Mouse (Mus musculus): Measurements from ENCODE around the gene Kif1a.

Gene Kif1a

DNA sequence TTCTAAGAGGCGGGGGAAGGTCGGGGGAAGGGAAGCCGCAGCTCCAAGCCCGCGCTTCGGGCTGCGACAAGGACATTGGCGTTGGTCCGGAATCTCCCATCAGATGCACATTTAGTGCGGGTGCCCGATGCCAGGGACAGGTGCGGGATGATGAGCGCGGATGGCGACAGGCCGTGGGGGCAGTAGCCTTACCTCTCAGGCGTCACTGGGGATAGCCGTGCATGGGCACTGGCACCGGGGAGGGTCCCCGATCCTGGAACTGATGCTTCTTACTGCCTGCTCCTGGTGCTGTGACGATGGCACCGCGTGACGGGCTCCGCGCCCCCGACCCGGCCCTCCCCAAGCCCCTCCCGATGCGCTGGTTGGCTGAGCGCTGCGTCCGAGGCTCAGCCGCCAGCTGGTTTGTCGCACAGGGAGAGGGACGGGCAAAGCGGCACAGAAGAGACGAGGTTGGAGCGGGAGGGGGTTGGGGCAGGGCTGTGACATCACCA is at the start of gene Kif1a:
TSS of gene Kif1a (minus strand) at position 381 of the 491 bp plus-strand sequence.
- peak; percentile 51 for DNase-seq (ENCODE audit: low read depth, low spot score)

DNA sequence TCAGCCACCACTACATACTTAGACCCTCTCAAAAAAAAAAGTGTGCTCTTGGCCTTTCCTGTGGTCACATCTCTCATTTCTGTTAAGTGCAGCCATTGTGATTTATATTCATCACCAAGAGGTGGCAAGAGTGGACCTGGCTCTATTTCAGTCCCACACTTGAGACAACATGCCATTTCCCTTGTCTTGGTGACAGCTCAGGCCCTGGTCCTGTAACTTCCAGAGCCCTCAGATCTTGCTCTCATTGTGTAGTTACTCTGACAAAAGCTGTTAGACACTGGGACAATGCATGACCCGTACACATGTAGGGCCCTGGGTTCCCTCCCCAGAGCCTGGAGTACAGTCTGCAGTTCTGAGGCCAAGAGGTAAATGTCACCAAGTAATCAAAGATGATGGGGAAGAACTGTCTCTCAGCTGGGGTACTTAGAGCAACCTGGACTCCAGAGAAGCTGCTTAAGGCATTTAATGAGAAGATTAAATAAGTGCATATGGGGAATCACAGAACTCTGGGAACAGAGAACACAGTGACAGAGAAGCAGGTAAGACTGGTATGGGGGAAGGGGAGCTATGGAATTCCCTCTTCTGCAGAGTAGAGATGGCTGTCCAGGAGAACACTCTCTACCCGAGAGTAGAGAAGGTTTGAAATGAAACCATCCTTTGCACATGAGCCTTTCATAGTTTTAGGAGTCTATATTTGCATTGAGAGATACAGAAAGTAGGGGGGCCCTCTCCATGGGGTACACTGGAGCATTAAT is 49.3 kb upstream of the Kif1a start:
- DNase-seq (ENCODE audit: low read depth, low spot score): no peak

DNA sequence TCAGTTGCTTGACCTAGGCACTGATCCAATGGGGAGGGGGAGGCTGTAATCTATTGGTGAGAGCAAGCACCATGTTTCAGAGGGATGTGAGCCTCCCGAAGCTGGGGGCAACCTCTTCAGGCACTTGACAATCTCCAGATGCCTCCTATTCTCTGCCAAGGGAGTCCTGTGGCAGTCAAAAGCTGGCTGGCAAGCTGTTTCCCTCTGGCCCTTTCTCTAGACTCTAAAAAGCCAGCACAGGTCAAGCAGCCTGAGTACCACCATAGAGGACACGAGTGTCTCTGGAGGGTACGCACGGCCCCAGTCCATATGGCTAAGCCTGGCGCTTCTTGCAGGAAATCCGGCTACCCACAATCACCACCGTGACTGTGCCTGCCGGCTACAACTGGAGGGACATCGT is 42.4 kb upstream of the Kif1a start:
- no peak for DNase-seq (ENCODE audit: low read depth, low spot score)

DNA sequence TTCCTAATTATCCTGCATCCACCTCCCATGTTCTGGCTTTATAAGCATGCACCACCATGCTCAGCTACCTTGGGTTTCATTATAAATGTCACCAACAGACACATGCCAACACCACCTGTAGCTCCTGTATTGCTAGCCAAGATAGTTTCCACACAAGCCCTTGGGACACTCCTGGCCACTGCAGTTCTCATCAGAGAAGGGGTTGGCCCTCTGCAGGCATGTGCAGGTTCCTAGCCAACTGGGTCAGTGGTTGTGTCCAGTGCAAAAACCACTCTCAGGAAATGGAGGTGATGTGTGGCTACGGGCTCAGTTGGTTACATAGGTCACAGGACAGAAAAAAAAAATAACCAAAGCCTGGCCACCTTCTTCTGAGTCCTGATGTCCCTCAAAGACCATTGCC is 41.1 kb upstream of the Kif1a start:
- DNase-seq (ENCODE audit: low read depth, low spot score): no peak

DNA sequence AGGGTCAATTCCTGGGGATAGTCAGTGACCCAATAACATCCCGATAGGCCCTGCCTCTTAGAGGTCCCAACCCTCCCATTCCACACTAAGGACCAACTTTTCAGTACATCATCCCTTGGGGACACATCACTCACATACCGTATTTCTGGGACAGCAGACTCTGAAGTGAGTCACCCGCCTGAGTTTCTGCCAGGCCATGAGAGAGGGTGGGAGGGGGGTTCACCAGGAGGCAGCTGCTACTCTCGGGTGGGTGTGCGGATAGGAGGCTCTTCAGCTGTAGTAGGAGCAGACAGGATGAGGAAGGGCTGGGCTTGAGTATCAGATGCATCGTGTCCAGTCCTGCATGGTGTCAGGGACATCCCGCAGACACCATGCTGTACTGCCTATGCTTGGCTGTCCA is 38.0 kb upstream of the Kif1a start:
- no peak for DNase-seq (ENCODE audit: low read depth, low spot score)

DNA sequence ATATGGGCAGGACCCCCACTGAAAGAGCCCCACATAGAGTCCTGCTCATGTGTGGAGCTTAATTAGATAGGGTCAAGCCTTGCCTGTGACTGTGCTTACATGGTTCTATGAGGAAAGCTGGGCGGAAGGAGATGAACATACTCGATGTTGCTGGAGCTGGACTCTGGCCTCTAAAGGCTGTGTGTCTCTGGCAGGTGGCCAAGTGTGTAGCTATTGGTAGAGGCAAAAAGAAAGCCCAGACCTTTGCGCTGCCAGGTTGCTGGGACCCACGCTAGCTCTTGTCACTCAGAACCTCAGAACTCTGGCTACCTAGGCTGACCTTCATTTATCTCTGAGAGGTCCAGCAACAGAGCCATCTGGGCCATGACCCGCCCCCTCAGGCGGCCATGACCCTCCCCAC is 36.8 kb upstream of the Kif1a start:
- DNase-seq (ENCODE audit: low read depth, low spot score): no peak

DNA sequence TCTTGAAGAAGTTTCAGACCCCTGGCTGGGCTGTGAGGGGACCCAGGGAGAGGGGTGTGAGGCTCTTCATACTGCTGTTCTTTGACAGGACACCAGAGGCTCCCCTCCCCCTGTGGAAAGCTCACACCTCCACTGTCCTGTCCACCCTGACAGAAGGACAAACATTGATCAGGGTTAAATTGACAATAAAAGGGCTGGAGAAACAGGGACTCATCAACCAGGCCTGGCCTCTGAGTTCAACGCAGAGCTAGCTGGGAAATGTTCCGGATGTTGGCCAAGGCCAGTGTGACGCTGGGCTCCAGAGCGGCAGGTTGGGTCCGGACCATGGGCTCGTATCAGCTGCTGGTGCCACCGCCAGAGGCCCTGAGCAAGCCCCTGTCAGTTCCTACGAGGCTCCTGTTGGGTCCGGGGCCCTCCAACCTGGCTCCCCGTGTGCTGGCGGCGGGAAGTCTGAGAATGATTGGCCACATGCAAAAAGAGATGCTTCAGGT is 33.3 kb upstream of the Kif1a start, which contains the start of gene Agxt:
TSS of gene Agxt (plus strand) at position 205 of the 491 bp plus-strand sequence.
- DNase-seq (ENCODE audit: low read depth, low spot score): no peak

DNA sequence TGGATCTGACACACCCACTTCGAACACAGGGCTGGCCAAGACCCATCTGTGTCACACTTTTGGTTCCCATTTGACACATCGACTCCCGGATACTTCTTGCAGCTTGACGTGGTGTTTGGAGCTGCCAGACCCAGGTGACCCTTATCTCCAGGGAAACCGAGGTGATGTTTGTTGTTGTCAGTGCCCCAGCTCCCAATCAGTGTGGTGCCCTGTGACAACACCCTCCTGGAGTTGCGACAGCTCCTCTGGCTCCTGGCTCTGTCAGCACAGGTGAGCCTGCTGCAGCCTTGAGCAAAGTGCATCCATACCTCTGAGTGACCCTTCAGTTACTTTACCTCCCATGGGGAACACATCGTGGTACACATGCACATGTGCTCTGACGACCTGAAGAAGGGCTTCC is 30.9 kb upstream of the Kif1a start:
- no peak for DNase-seq (ENCODE audit: low read depth, low spot score)

DNA sequence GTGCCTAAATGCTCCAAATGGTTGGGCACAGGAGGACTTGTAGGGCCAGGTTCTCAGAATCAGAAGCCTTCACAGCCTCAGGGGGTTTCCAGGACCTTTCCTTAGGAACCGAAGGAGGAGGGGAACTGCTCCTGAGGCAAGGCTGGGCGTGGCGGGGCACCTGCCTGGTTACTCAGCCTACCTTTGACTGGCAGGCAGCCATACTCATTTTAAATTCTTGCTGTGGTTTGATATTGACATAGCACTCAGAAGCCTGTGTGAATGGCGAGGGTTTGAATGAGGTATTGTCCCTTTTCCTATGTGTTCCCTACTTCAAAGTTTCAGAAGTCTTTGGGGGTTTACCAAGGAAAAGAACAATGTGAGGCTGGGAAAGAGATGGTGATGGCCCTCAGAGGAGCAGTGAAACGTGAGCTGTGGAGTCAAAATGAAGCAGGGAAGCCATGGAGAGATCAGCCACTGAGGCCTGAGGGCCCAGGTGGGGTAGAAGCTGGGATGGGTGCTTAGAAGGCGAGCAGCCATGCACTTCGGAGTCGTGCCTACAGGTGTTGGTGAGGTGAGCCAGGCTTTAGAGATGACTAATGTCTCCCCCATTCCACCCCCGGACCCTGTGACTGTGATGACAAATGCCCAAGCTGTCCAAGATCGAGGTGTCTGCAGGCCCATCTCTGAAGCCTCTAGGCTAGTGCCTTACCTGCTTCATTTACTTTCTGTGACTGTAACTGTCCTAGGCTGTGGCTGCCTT is 28.7 kb upstream of the Kif1a start:
- no peak for DNase-seq (ENCODE audit: low read depth, low spot score)

DNA sequence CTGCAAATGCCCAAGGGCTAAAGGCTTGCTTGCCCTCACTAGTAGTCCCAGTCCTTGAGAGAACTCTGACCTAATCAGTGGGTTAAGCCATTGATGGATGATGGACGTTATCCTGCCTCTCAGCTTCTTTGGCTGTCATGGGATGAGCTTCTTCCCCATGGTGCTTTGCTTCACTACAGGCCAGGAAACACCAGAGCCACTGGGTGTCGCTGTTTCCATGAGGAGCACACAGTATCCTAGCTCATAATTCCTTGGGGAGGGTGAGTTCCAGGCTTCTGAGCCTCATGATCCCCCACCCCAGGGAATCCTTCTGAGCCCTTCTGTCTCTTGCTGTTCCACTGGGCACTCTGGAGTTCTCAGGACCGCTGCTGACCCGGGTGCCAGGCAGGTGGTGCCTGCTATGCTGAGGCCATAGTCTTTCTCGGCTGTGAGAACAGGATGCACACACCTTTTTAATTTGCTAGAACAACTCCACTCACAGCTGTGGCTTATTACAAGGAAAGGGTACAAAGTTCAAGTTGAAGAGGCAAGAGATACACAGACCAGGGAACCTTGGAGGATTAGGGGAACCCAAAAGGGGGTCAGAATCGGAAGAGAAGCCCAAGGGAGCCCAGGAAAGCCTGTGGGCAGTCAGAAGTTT is 27.1 kb upstream of the Kif1a start:
- DNase-seq (ENCODE audit: low read depth, low spot score): peak; percentile 52

DNA sequence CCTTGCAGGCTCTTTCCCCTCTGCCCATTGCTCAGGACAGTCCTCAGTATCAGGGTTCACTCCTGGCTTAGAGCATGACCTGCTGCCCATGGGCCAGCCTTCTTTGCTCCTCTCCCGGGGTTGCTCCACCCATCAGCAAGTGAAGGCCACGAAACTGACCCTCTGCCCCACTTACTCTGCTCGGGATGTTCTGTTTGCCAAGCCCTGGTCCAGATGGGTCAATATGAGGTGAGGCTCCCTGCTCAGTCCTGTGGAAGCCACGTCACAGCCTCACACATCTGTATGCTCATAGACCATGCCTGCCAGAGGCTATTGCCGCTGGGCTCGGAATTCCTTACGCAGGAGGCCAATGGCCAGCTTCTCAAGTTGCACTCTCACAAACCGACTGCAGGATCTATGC is 26.5 kb upstream of the Kif1a start:
- no peak for DNase-seq (ENCODE audit: low read depth, low spot score)

DNA sequence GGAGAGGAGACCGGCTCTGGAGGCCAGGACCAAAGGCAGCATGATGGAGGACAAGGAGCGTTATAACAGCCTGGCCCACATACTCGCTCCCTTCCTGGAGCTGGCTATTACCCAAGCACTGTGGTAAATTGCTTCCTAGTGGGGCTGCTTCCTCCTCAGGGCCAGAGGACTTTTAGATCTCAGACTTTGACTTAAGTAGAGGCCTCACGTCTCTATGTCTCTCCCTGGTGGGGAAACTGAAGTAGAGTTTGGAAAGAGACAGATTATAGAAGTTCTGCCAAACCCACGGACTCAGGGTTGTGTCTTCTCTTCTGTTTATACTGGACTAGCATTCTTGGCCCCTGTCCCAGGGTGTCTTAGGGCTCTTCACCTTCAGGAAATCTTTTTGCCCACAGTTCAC is 23.5 kb upstream of the Kif1a start:
- no peak for DNase-seq (ENCODE audit: low read depth, low spot score)

DNA sequence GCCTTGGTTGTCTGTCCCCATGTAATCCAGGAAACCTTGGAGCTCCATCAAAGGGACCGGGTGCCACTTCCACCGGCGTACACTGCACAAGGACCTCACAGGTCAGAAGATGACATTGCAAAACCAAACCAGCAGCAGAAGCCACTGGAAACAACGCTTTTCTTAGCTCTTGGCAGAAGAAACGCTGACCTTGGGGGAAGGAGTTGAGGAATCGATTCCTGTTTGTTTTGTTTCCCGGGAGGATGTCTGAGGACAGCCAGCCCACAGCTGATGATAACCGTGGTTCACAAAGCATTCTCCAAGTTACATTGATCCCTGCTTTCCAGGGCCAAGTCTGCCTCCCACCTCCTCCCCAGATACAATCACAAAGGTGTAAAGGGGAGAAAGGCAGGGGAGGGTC is 22.3 kb upstream of the Kif1a start:
- DNase-seq (ENCODE audit: low read depth, low spot score): no peak

DNA sequence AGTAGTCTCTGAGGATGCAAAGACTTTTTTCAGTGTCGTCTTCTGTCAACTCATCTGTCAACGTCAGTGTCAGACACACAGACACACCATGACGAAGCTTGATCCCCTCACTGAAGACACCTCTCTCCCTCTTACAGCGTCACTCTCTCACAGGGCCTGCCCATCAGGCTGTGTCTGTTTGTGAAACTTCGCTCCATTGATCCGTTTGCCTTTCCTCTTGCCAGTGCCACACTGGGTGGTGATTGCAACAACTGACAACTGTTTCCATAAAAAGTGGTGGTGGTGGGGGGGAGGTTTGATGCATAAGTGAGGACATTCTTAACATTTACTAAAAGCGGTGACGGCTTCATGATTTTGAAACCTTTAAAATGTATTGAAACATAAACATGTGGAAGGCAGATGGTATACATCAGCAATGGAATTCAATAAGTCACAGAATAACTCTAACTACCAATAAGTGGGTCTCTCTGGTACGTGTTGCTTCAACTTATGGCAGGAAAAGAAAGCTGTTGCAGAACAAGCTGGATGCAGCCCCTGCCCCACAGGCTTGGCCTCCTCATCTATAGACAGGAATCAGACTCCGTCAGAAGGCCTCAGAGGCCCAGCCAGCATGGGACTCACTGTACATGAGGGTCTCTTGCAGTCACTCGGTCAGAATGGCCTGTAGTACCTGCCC is 21.6 kb upstream of the Kif1a start:
- DNase-seq (ENCODE audit: low read depth, low spot score): peak; percentile 11

DNA sequence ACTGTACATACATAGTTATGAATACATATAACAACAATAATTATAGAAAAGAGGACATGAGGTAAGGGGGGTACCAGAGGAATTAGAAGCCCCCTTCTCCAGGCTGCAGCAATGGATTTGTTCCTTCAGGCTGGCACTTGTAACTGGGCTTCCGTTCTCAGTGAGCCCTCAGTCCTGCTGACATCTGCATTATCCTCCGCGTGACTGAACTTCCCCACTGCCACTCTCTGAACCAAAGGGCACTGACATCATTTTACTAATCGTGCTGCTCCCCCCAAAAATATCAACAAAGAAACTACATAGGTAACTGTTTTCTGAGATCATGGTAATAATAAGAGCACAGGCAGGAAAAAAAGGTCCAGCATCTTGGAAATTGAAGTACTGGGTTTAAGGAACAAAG is 17.1 kb upstream of the Kif1a start:
- no peak for DNase-seq (ENCODE audit: low read depth, low spot score)

DNA sequence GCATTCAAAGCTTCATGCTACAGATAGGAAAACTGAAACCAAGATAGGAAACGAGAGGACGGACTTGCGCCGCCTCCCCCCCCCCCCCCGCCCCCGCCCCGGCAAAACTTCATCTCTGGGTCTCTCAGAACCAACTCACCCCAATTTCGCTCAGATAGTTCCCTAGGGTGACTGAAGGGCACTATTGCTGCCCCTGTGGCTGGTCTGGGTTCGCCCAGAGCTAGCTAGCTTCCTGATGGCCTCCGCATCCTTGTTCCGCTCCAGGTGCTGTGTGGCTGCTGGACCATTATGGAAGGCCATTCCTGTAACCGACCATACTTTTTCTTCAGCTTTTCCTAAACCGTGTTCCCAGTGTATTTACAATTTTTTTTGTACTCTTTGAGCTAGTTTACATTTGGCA is 13.7 kb upstream of the Kif1a start:
- no peak for DNase-seq (ENCODE audit: low read depth, low spot score)

DNA sequence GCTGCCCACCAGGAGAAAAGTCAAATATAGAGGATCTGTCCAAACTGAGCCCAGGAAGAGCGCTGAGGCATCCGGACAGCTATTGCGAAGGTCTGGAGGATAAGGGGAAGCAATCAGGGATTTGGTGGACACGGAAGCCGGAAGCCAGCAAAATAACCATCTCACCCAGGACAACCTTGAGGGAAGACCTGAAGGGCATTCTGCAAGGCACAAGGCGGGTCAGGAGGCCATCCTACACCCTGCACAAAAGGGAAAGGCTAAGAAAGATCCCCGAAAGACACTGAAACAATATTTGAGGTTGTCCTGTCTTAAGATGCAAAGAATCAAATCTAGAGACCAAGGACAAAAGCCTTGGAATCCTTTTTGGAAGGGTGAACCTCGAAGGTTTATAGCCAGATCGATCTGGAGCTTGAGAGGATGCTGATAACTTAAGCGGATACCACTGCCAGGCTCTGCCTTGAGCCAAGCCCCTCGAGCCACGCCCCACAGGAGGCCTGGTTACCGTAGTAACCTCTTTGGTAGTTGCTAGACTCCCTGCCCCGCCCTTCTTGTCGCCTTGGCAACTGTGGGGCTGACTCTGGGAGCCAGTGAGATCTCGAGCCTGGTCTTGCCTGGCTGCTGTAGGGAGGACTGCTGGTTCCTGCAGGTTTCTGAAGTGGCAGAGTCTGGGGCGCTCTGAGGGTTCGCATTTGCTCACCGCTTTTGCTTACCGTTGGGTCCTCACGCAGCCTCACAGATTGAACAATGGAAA is 13.1 kb upstream of the Kif1a start:
- peak; percentile 92 for DNase-seq (ENCODE audit: low read depth, low spot score)

DNA sequence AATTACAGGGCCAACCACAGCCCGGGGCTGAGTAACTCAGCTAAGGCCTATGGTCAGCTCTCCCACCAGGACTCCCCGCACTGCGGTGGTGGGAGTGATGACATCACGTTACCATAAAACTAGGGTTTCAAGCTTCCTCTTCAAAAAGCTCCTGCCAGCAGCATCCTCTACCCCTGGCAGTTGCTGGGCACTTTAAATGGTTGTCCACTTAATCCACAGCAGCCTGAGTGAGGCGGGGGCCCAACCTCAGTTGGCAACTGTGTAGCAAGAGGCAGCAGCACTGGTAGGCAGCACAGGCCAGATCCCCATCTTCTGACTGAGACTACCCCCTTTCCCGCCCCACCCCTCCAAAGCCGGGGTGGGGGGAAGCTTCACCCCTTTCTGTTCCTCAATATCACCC is 949 bp upstream of the Kif1a start:
- DNase-seq (ENCODE audit: low read depth, low spot score): no peak

DNA sequence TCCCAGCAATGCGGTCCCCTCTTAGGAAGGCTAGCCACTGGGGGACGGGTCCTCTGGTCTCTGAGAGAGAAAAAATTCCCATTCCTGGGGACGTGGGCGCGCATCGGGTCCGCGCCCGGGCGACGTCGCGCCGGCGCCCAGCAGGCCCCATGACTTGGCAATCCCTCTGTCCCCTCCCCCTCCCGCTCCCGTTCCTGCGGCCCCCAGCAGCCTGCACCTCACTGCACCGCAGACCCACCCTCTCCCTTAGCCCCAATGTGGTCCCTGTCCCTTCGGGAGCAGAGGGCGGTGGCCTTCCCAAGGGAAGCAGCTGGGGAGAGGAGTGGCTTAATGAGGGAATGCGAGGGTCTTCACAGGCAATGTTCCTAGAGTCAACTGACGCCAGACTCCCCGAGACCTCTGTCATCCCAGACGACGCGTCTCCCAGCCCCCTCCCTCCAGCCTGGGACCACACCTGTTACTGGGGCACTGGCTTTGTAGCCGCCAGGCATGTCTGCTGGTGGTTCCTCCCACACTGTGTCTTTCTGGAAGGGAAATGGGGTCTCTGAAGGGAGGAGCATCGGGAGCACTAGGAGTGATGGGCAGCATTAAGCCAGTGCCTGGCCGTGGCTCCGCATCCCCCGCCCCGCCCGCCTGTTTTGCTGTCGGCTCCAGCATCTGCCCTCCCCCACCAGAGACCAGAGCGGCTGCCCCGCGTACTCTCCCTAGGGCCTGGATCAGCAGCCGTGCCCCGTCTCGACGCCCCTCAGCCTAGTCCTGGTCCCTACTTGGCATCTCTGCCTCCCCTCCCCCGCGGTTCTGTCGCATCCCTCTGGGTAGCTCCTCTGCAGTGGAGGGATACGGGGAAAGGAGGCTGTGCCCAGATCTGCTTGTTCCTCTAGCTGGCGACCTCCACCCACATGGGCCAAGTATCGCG is 917 bp downstream of the Kif1a start:
- DNase-seq (ENCODE audit: low read depth, low spot score): peak; percentile 17

DNA sequence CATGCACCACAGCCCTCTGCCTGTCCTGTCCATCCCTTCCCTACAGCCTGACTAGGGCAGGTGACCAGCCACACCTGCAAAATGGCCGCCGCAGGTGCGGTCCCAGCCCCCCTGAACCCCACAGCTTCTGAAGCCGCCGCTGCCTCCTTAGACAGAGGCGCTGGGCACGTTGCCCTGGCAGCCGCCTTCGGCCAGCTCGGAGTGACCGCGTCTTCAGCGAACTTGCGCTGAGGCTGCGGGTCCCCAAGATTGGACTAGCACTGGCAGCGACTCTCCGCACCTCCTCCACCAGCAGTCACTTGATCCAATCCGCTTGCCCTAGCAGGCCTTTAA is 1.5 kb downstream of the Kif1a start:
- DNase-seq (ENCODE audit: low read depth, low spot score): no peak
